Mouse (Mus musculus): ENCODE measurements around the gene Gm21915. TPM values are rescaled to one million over a fixed set of nuclear protein-coding genes. Genes with fewer than 3 reads are reported as not detected.

Gene Gm21915
- not detected in 2 replicates for polyA plus RNA-seq (2015; fragmentation: Nextera tagmentation; extraction: Ambion mirVana)

GRCm38 (mm10) chr9:40670313-40670712, at the start of gene Gm21915:
Gm21915 (plus strand) TSS chr9:40670613.
- Histone ChIP-seq H3K9ac (ENCODE audit: low read length) (no peak within 1 kb of the TSS), H3K27ac (ENCODE audit: low read length) (no peak within 1 kb of the TSS), H3K4me3 (ENCODE audit: low read length) (no peak within 1 kb of the TSS), H3K4me2 (ENCODE audit: low read depth, low read length) (no peak within 1 kb of the TSS), H3K9me3 (ENCODE audit: control insufficient read depth, low read length) (no peaks in the 10 kb centered on the region), H3K27me3 (ENCODE audit: control insufficient read depth, insufficient read depth, low read depth, low read length) (no peaks in the 10 kb centered on the region), H3K4me1 (replicated peaks; ENCODE audit: control insufficient read depth, insufficient read depth, low read length) (peaks cover 4% of the 10 kb centered on the region), H3K36me3 (ENCODE audit: control insufficient read depth, insufficient read depth, low read length) (no peaks in the 10 kb centered on the region)
- WGBS = 81% methylated on average over 3 of the region's 3 CpGs
- ATAC-seq (ENCODE audit: low read depth) = no peak

- ATAC-seq (ENCODE audit: low read depth) = no peak
- 92% methylated on average over 3 of the region's 3 CpGs for WGBS
- Histone ChIP-seq H3K4me2 (ENCODE audit: low read depth, low read length) (no peak overlapping the region), H3K9ac (ENCODE audit: low read length) (no peak overlapping the region), H3K27ac (ENCODE audit: low read length) (no peak overlapping the region), H3K36me3 (ENCODE audit: control insufficient read depth, insufficient read depth, low read length) (no peaks in the 10 kb centered on the region), H3K4me1 (replicated peaks; ENCODE audit: control insufficient read depth, insufficient read depth, low read length) (peaks cover 6% of the 10 kb centered on the region; the same call in 1 of the 2 replicates), H3K9me3 (ENCODE audit: control insufficient read depth, low read length) (no peaks in the 10 kb centered on the region), H3K27me3 (ENCODE audit: control insufficient read depth, insufficient read depth, low read depth, low read length) (no peaks in the 10 kb centered on the region; the same call in 1 of the 2 replicates), H3K4me3 (ENCODE audit: low read length) (no peak overlapping the region)
Measured at GRCm38 (mm10) chr9:40622265-40622664, 48.1 kb upstream of the Gm21915 start.

- no peak overlapping the region for H3K4me2 ChIP-seq (ENCODE audit: low read depth, low read length)
- no peak overlapping the region for H3K27ac ChIP-seq (ENCODE audit: low read length)
- H3K9ac ChIP-seq (ENCODE audit: low read length) = no peak overlapping the region
- H3K4me3 ChIP-seq (ENCODE audit: low read length) = no peak overlapping the region
- peaks cover under 1% of the 10 kb centered on the region; the same call in 1 of the 2 replicates for H3K4me1 ChIP-seq (replicated peaks; ENCODE audit: control insufficient read depth, insufficient read depth, low read length)
- no peaks in the 10 kb centered on the region for H3K36me3 ChIP-seq (ENCODE audit: control insufficient read depth, insufficient read depth, low read length)
- no peaks in the 10 kb centered on the region for H3K9me3 ChIP-seq (ENCODE audit: control insufficient read depth, low read length)
- 83% methylated on average over 4 of the region's 4 CpGs for WGBS
- H3K27me3 ChIP-seq (ENCODE audit: control insufficient read depth, insufficient read depth, low read depth, low read length) = no peaks in the 10 kb centered on the region
- ATAC-seq (ENCODE audit: low read depth) = no peak
Measured at GRCm38 (mm10) chr9:40622793-40623192, 47.6 kb upstream of the Gm21915 start.

GRCm38 (mm10) chr9:40625341-40625740, 45.1 kb upstream of the Gm21915 start:
- Histone ChIP-seq H3K9ac (ENCODE audit: low read length) (no peak overlapping the region), H3K9me3 (ENCODE audit: control insufficient read depth, low read length) (no peaks in the 10 kb centered on the region), H3K4me2 (ENCODE audit: low read depth, low read length) (no peak overlapping the region), H3K4me1 (replicated peaks; ENCODE audit: control insufficient read depth, insufficient read depth, low read length) (no peaks in the 10 kb centered on the region), H3K4me3 (ENCODE audit: low read length) (no peak overlapping the region), H3K27ac (ENCODE audit: low read length) (no peak overlapping the region), H3K36me3 (ENCODE audit: control insufficient read depth, insufficient read depth, low read length) (no peaks in the 10 kb centered on the region), H3K27me3 (ENCODE audit: control insufficient read depth, insufficient read depth, low read depth, low read length) (no peaks in the 10 kb centered on the region)
- WGBS = 71% methylated on average over 3 of the region's 3 CpGs
- no peak for ATAC-seq (ENCODE audit: low read depth)

- Histone ChIP-seq H3K27me3 (ENCODE audit: control insufficient read depth, insufficient read depth, low read depth, low read length) (no peaks in the 10 kb centered on the region), H3K27ac (ENCODE audit: low read length) (no peak overlapping the region), H3K9me3 (ENCODE audit: control insufficient read depth, low read length) (no peaks in the 10 kb centered on the region), H3K36me3 (ENCODE audit: control insufficient read depth, insufficient read depth, low read length) (no peaks in the 10 kb centered on the region), H3K4me1 (replicated peaks; ENCODE audit: control insufficient read depth, insufficient read depth, low read length) (no peaks in the 10 kb centered on the region), H3K4me3 (ENCODE audit: low read length) (no peak overlapping the region), H3K4me2 (ENCODE audit: low read depth, low read length) (no peak overlapping the region), H3K9ac (ENCODE audit: low read length) (no peak overlapping the region)
- WGBS = 30% methylated on average over 11 of the region's 11 CpGs
- ATAC-seq (ENCODE audit: low read depth) = no peak
Measured at GRCm38 (mm10) chr9:40626566-40626965, 43.8 kb upstream of the Gm21915 start.

- no peak for ATAC-seq (ENCODE audit: low read depth)
- H3K4me2 ChIP-seq (ENCODE audit: low read depth, low read length) = no peak overlapping the region
- WGBS = 37% methylated on average over 9 of the region's 9 CpGs
Measured at GRCm38 (mm10) chr9:40627146-40627713, 43.2 kb upstream of the Gm21915 start.

GRCm38 (mm10) chr9:40628130-40629069, 42.0 kb upstream of the Gm21915 start:
- 67% methylated on average over 20 of the region's 20 CpGs for WGBS
- ATAC-seq (ENCODE audit: low read depth) = no peak
- no peak overlapping the region for H3K27ac ChIP-seq (ENCODE audit: low read length)
- H3K27me3 ChIP-seq (ENCODE audit: control insufficient read depth, insufficient read depth, low read depth, low read length) = no peaks in the 10 kb centered on the region
- no peak overlapping the region for H3K4me2 ChIP-seq (ENCODE audit: low read depth, low read length)
- no peaks in the 10 kb centered on the region for H3K4me1 ChIP-seq (replicated peaks; ENCODE audit: control insufficient read depth, insufficient read depth, low read length)
- no peaks in the 10 kb centered on the region for H3K36me3 ChIP-seq (ENCODE audit: control insufficient read depth, insufficient read depth, low read length)
- no peak overlapping the region for H3K9ac ChIP-seq (ENCODE audit: low read length)
- H3K4me3 ChIP-seq (ENCODE audit: low read length) = no peak overlapping the region
- no peaks in the 10 kb centered on the region for H3K9me3 ChIP-seq (ENCODE audit: control insufficient read depth, low read length)

More at GRCm38 (mm10) chr9:40627146-40627713, 43.2 kb upstream of the Gm21915 start:
- Histone ChIP-seq H3K9me3 (ENCODE audit: control insufficient read depth, low read length) (no peaks in the 10 kb centered on the region), H3K9ac (ENCODE audit: low read length) (no peak overlapping the region), H3K4me1 (replicated peaks; ENCODE audit: control insufficient read depth, insufficient read depth, low read length) (no peaks in the 10 kb centered on the region), H3K27ac (ENCODE audit: low read length) (no peak overlapping the region), H3K36me3 (ENCODE audit: control insufficient read depth, insufficient read depth, low read length) (no peaks in the 10 kb centered on the region), H3K4me3 (ENCODE audit: low read length) (no peak overlapping the region), H3K27me3 (ENCODE audit: control insufficient read depth, insufficient read depth, low read depth, low read length) (no peaks in the 10 kb centered on the region)

GRCm38 (mm10) chr9:40629441-40629840, 41.0 kb upstream of the Gm21915 start:
- no peaks in the 10 kb centered on the region for H3K36me3 ChIP-seq (ENCODE audit: control insufficient read depth, insufficient read depth, low read length)
- no peaks in the 10 kb centered on the region for H3K4me1 ChIP-seq (replicated peaks; ENCODE audit: control insufficient read depth, insufficient read depth, low read length)
- no peak overlapping the region for H3K27ac ChIP-seq (ENCODE audit: low read length)
- no peaks in the 10 kb centered on the region for H3K9me3 ChIP-seq (ENCODE audit: control insufficient read depth, low read length)
- H3K4me2 ChIP-seq (ENCODE audit: low read depth, low read length) = no peak overlapping the region
- H3K9ac ChIP-seq (ENCODE audit: low read length) = no peak overlapping the region
- 58% methylated on average over 13 of the region's 13 CpGs for WGBS
- no peaks in the 10 kb centered on the region for H3K27me3 ChIP-seq (ENCODE audit: control insufficient read depth, insufficient read depth, low read depth, low read length)
- no peak for ATAC-seq (ENCODE audit: low read depth)
- H3K4me3 ChIP-seq (ENCODE audit: low read length) = no peak overlapping the region

- Histone ChIP-seq H3K9me3 (ENCODE audit: control insufficient read depth, low read length) (no peaks in the 10 kb centered on the region), H3K4me1 (replicated peaks; ENCODE audit: control insufficient read depth, insufficient read depth, low read length) (no peaks in the 10 kb centered on the region), H3K9ac (ENCODE audit: low read length) (no peak overlapping the region), H3K27me3 (ENCODE audit: control insufficient read depth, insufficient read depth, low read depth, low read length) (no peaks in the 10 kb centered on the region), H3K4me2 (ENCODE audit: low read depth, low read length) (no peak overlapping the region), H3K36me3 (ENCODE audit: control insufficient read depth, insufficient read depth, low read length) (no peaks in the 10 kb centered on the region), H3K4me3 (ENCODE audit: low read length) (no peak overlapping the region), H3K27ac (ENCODE audit: low read length) (no peak overlapping the region)
- 43% methylated on average over 6 of the region's 6 CpGs for WGBS
- ATAC-seq (ENCODE audit: low read depth) = no peak
Measured at GRCm38 (mm10) chr9:40631101-40631500, 39.3 kb upstream of the Gm21915 start.

Measured in lung, embryonic 16.5 days (tissue).